Mouse (Mus musculus) heart, adult 2 months (tissue): ENCODE data around the gene Irx4.

ENCODE experiments used
- CTCF ChIP-seq: fragments of 200-600 bp; IDR thresholded peaks from 2 replicates; pipeline ENCODE4 v1.8.1; 2022; ENCODE audit warnings: antibody characterized with exemption, mild to moderate bottlenecking, moderate library complexity
- EP300 ChIP-seq: fragments of 200-500 bp; IDR thresholded peaks from 2 replicates; pipeline ENCODE4 v1.6.1; 2011; ENCODE audit warnings: low read depth, low read length, control low read depth; ENCODE audit not compliant: insufficient read depth
- POLR2A ChIP-seq: fragments of 200-500 bp; IDR thresholded peaks from 2 replicates; pipeline ENCODE4 v1.6.1; 2011; ENCODE audit warnings: mild to moderate bottlenecking, low read depth, low read length, control low read depth; ENCODE audit not compliant: insufficient read depth

- no peak for TF ChIP-seq POLR2A
- TF ChIP-seq CTCF, result no peak
- no peak for TF ChIP-seq EP300
These were observed 39.0 kb downstream of the Irx4 start for GRCm38 (mm10) chr13:73299322-73299721.
